ENCODE assay signal across 21 mouse cellular contexts in the genomic region with DNA sequence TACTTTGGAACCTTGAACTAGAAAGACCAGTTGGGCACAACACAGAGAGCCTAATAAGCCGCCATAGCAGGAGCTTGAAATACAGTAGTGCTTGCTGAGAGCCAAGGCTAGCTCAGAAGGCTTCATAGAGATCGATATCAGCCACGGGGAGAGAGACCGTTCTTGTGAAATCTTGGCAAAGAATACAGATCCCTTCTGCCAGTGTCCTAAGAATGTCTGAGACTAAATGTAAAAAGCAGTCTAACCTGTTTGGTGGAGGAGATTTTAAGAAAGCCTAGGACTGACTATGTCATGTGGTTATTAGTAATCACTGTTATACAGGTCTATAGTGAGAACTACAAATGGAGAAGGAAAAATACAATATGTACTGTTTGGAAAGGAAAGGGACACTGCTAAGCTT.
"Had no signal": no experiment of that assay in that cellular context is flagged by ENCODE, and none has a peak within 500 bp of the region (broad histone marks: within the 10 kb centered on the region; RNA-seq: fewer than 3 reads in every experiment).

No protein-coding gene starts in this region.

- H3K36me3 ChIP-seq: lung, embryonic 15.5 days; midbrain, embryonic 13.5 days; neural tube, embryonic 13.5 days; neural tube, embryonic 15.5 days had no signal

- H3K27ac ChIP-seq: lung, embryonic 15.5 days; macrophage; midbrain, embryonic 13.5 days; neural tube, embryonic 13.5 days; neural tube, embryonic 15.5 days had no signal

- ATAC-seq: lung, postnatal 0 days; midbrain, embryonic 13.5 days; midbrain, embryonic 16.5 days had no signal

- H3K4me3 ChIP-seq: lung, embryonic 15.5 days; megakaryocyte, embryonic 14.5 days; midbrain, embryonic 13.5 days; myocyte; neural tube, embryonic 13.5 days; neural tube, embryonic 15.5 days had no signal

- H3K9me3 ChIP-seq: lung, embryonic 15.5 days; midbrain, embryonic 13.5 days; neural tube, embryonic 13.5 days; neural tube, embryonic 15.5 days had no signal

- DNase-seq: lung, adult 2 months; lung, postnatal 14 days; lung, postnatal 36 days; retina, postnatal 1 day; right cerebral cortex, adult 18-20 months; right cerebral cortex, postnatal 25 days; right cerebral cortex, postnatal 4 days; spleen, adult 18-20 months; thymus, adult 2 months; thymus, postnatal 25 days; thymus, postnatal 4 days had no signal

- H3K9ac ChIP-seq: lung, embryonic 15.5 days; midbrain, embryonic 13.5 days; neural tube, embryonic 13.5 days; neural tube, embryonic 15.5 days had no signal

- H3K4me1 ChIP-seq: megakaryocyte, embryonic 14.5 days had no signal

- H3K4me2 ChIP-seq: lung, embryonic 15.5 days; midbrain, embryonic 11.5 days; midbrain, embryonic 13.5 days; neural tube, embryonic 13.5 days; neural tube, embryonic 15.5 days had no signal

- H3K27me3 ChIP-seq: lung, embryonic 15.5 days; megakaryocyte, embryonic 14.5 days; midbrain, embryonic 13.5 days; neural tube, embryonic 13.5 days; neural tube, embryonic 15.5 days had no signal
